Mouse (Mus musculus): ENCODE results near the gene Arl5c. TPM values are rescaled to one million over a fixed set of nuclear protein-coding genes. Genes with fewer than 3 reads are reported as not detected.

The Arl5c gene
- polyA plus RNA-seq, 1 experiment from 2014 or later = 7.4 TPM

DNA sequence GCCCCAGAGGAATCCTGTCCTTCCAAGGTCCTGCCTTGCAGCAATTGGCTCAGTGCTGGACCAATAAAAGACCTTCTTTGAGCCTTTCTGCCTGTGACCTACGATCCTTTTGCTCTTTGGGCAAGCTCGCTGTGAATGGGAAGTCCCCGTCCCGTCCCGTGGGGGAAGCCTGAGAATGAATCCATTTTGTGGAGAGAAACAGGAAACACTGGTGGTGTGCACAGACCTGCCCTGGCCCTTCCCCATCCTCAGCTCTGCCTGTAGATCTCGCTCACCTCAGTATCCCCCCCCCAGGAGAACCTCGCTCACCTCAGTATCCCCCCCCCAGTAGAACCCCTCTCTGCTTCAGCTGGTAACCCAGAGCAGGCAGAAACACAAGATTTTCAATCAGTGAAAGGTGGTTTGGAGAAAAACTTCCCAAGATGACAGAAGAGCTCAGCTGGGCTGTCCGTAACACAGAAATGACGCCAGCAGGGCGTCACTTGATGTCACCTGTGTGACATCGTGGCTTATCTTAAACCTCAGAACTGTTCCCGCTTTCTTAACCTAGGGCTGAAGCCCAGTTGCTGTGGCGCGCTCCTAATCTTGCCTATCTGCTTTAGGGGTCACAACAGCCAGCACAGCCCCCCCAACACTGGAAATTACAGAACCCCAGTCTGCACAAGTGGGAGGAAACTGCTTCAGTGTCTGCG lies 53.4 kb downstream of the Arl5c start:
- no peaks in the 10 kb centered on the region for H3K36me3 ChIP-seq (ENCODE audit: control insufficient read depth, insufficient read depth)
- no peak for ATAC-seq (ENCODE audit: low read depth)
- H3K4me1 ChIP-seq (ENCODE audit: control insufficient read depth, low read depth, low read length) = no peaks in the 10 kb centered on the region
- H3K27me3 ChIP-seq (ENCODE audit: control insufficient read depth, insufficient read depth, low read depth, low read length) = no peaks in the 10 kb centered on the region
- no peak overlapping the region for H3K4me3 ChIP-seq (ENCODE audit: low read depth, low read length)
- H3K9me3 ChIP-seq (replicated peaks; ENCODE audit: control insufficient read depth, low read length) = no peaks in the 10 kb centered on the region
- H3K27ac ChIP-seq (ENCODE audit: low read length) = no peak overlapping the region
- H3K4me2 ChIP-seq (ENCODE audit: low read depth, low read length) = no peak overlapping the region
- no peak overlapping the region for H3K9ac ChIP-seq (ENCODE audit: low read depth, low read length)
- WGBS (ENCODE audit: insufficient replicate concordance) = 45% methylated on average over 15 of the region's 15 CpGs

Small RNAs within 50 kb of the gene (microRNA-seq; reads per million reads assigned to microRNA genes)
- gene Gm22461 (not detected), gene Gm27597 (not detected)

Other genes with a start within 250 kb of the Arl5c start
- gene Cwc25, start 229.6 kb downstream of the Arl5c start, polyA plus RNA-seq (2015; fragmentation: Nextera tagmentation; extraction: Ambion mirVana) = 5.4 and 6.0 TPM in 2 replicates
- gene 1700001P01Rik, start 220.3 kb downstream of the Arl5c start, polyA plus RNA-seq (2015; fragmentation: Nextera tagmentation; extraction: Ambion mirVana) = not detected in 2 replicates
- gene Rpl23, start 213.7 kb downstream of the Arl5c start, polyA plus RNA-seq (2015; fragmentation: Nextera tagmentation; extraction: Ambion mirVana) = 232 and 261 TPM in 2 replicates
- gene Lasp1, start 197.2 kb downstream of the Arl5c start, polyA plus RNA-seq (2015; fragmentation: Nextera tagmentation; extraction: Ambion mirVana) = 32.3 and 38.3 TPM in 2 replicates
- gene B230217C12Rik, start 155.4 kb downstream of the Arl5c start, polyA plus RNA-seq (2015; fragmentation: Nextera tagmentation; extraction: Ambion mirVana) = 0.19 and 0.36 TPM in 2 replicates
- 0.39 TPM in 2 replicates for gene Fbxo47, start 112.0 kb downstream of the Arl5c start, polyA plus RNA-seq (2015; fragmentation: Nextera tagmentation; extraction: Ambion mirVana)
- gene Plxdc1, start 9.7 kb downstream of the Arl5c start, polyA plus RNA-seq (2015; fragmentation: Nextera tagmentation; extraction: Ambion mirVana) = 0.65 and 1.2 TPM in 2 replicates
- 0.81 and 1.2 TPM in 2 replicates for gene Cacnb1, start 26.9 kb upstream of the Arl5c start, polyA plus RNA-seq (2015; fragmentation: Nextera tagmentation; extraction: Ambion mirVana)
- gene Rpl19, start 30.5 kb upstream of the Arl5c start, polyA plus RNA-seq (2015; fragmentation: Nextera tagmentation; extraction: Ambion mirVana) = 478 and 526 TPM in 2 replicates
- gene Stac2, start 57.3 kb upstream of the Arl5c start, polyA plus RNA-seq (2015; fragmentation: Nextera tagmentation; extraction: Ambion mirVana) = 0.05 TPM in 1 of 2 replicates, not detected in the other
- gene Fbxl20, start 154.2 kb upstream of the Arl5c start, polyA plus RNA-seq (2015; fragmentation: Nextera tagmentation; extraction: Ambion mirVana) = 4.6 and 6.0 TPM in 2 replicates
- 21.1 and 21.5 TPM in 2 replicates for gene Med1, start 197.1 kb upstream of the Arl5c start, polyA plus RNA-seq (2015; fragmentation: Nextera tagmentation; extraction: Ambion mirVana)
- gene Cdk12, start 206.9 kb upstream of the Arl5c start, polyA plus RNA-seq (2015; fragmentation: Nextera tagmentation; extraction: Ambion mirVana) = 5.5 and 5.7 TPM in 2 replicates